Mouse (Mus musculus) intestine, embryonic 14.5 days (tissue): ENCODE measurements around the gene Bank1. TPM values are rescaled to one million over a fixed set of nuclear protein-coding genes. Genes with fewer than 3 reads are reported as not detected.

Experiments used
- ATAC-seq: fragments of 200-750 bp; cut with Nextera tagmentation; replicated peaks from 2 replicates; pipeline ENCODE4 v1.8.0; 2017; ENCODE audit warnings: low read depth, moderate number of reproducible peaks, moderate TSS enrichment, moderate library complexity; ENCODE audit not compliant: low FRiP score, low TSS enrichment
- DNase-seq: peaks from one replicate; pipeline ENCODE4 v3.0.0-alpha.2; 2018; ENCODE audit warnings: low spot score
- H3K27ac ChIP-seq: fragments of 300-500 bp; sonication (generic); 2 replicates; pipeline ENCODE4 v1.5.1; 2014; ENCODE audit warnings: low read depth, mild to moderate bottlenecking, control low read depth
- H3K27me3 ChIP-seq: fragments of 300-500 bp; sonication (generic); replicated peaks from 2 replicates; pipeline ENCODE4 v1.6.1; 2014; ENCODE audit warnings: low read length, control low read depth; ENCODE audit not compliant: control insufficient read depth, insufficient read depth
- H3K36me3 ChIP-seq: fragments of 300-500 bp; sonication (generic); 2 replicates; pipeline ENCODE4 v1.6.1; 2014; ENCODE audit warnings: low read length, control low read depth; ENCODE audit not compliant: control insufficient read depth, insufficient read depth
- H3K4me1 ChIP-seq: fragments of 300-500 bp; sonication (generic); replicated peaks from 2 replicates; pipeline ENCODE4 v1.6.1; 2014; ENCODE audit warnings: low read length, control low read depth, mixed read lengths; ENCODE audit not compliant: control insufficient read depth, insufficient read depth
- H3K4me2 ChIP-seq: fragments of 300-500 bp; sonication (generic); 2 replicates; pipeline ENCODE4 v1.6.1; 2014; ENCODE audit warnings: low read length
- H3K4me3 ChIP-seq: fragments of 300-500 bp; sonication (generic); 2 replicates; pipeline ENCODE4 v1.5.1; 2014; ENCODE audit warnings: low read depth, low read length, control low read depth, mixed read lengths
- H3K9ac ChIP-seq: fragments of 300-500 bp; sonication (generic); 2 replicates; pipeline ENCODE4 v1.6.1; 2014; ENCODE audit warnings: mild to moderate bottlenecking, low read length
- H3K9me3 ChIP-seq: fragments of 300-500 bp; sonication (generic); 2 replicates; pipeline ENCODE4 v1.6.1; 2016; ENCODE audit warnings: low read length, control low read depth; ENCODE audit not compliant: control insufficient read depth
- WGBS: fragments of 180-500 bp; shearing (Covaris S2); extraction: QIAGEN DNeasy Blood & Tissue Kit; methylation state at CpG from one replicate; pipeline ENCODE4 v1.1.7; 2014; 5-methylcytosine and 5-hydroxymethylcytosine counted together
- polyA plus RNA-seq: library from polyadenylated mRNA; unstranded; fragments of >200 nt; fragmentation: Nextera tagmentation; extraction: Ambion mirVana; gene quantifications from 2 replicates; pipeline ENCODE4 v1.2.1, GENCODE M21; 2014

The Bank1 gene
- 1.5 and 1.6 TPM in 2 replicates for polyA plus RNA-seq

GRCm38 (mm10) chr3:136325783-136326182, at the start of gene Bank1:
Gene Bank1, minus strand, starts transcription at chr3:136326066.
- Histone ChIP-seq H3K4me3 (no peak within 1 kb of the TSS), H3K4me1 (no peaks in the 10 kb centered on the region), H3K9me3 (no peaks in the 10 kb centered on the region), H3K27me3 (no peaks in the 10 kb centered on the region), H3K36me3 (no peaks in the 10 kb centered on the region), H3K9ac (no peak within 1 kb of the TSS), H3K27ac (no peak within 1 kb of the TSS), H3K4me2 (no peak within 1 kb of the TSS)
- WGBS, result 78% methylated on average over 5 of the region's 5 CpGs
- ATAC-seq (no peak), DNase-seq (no peak)

DNA sequence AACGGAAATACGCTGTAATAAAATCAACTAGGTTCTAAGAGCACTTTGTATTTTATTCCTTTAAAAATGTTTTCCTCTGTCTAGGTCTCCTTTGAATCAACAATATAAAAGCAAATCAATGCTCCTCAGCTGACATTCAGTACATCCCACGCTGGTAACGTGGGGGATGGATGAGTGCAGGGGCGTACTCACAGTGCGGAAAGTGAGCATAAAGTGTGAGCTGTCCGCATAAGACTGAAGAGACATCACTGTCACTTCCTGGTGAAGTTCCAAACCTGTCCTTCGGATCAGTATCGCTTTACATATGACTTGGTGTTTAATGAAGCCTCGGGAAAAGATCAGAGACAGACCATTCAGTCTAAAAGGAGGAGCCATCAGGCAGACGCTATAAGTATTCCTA, 44.0 kb upstream of the Bank1 start:
- H3K27me3 ChIP-seq, result no peaks in the 10 kb centered on the region
- no peak overlapping the region for H3K9ac ChIP-seq
- H3K4me1 ChIP-seq, result no peaks in the 10 kb centered on the region
- no peak overlapping the region for H3K4me3 ChIP-seq
- no peak for DNase-seq
- H3K36me3 ChIP-seq, result no peaks in the 10 kb centered on the region
- H3K4me2 ChIP-seq, result no peak overlapping the region
- no peaks in the 10 kb centered on the region for H3K9me3 ChIP-seq
- no peak for ATAC-seq
- WGBS, result 73% methylated on average over 11 of the region's 11 CpGs
- H3K27ac ChIP-seq, result no peak overlapping the region

GRCm38 (mm10) chr3:136369466-136369865, 43.6 kb upstream of the Bank1 start:
- ATAC-seq, result no peak
- Histone ChIP-seq H3K4me1 (no peaks in the 10 kb centered on the region), H3K36me3 (no peaks in the 10 kb centered on the region), H3K9ac (no peak overlapping the region), H3K9me3 (no peaks in the 10 kb centered on the region), H3K4me2 (no peak overlapping the region), H3K4me3 (no peak overlapping the region), H3K27ac (no peak overlapping the region), H3K27me3 (no peaks in the 10 kb centered on the region)
- DNase-seq, result no peak
- WGBS, result 86% methylated on average over 9 of the region's 9 CpGs

DNA sequence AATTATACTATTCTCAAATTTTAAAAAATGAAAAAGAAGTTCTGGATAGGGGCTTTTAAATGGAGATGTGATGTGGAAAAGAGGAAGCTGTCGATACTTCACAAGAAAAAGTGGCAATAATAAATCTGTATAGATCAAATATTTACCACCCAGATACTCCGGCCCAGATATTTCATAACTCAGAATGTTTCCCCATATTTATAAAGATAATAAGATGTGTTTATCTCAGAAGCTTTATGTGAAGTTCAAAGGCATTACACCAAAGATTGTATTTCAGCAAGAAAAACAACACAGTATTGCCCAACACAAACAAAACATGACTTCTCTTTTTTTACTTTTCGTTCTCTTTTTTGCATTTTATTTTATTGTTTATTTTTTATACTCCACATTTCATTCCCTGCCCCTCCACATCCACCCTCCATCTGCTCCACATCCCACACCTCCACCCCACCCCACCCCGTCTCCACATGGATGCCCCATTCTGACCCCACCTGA, 42.7 kb upstream of the Bank1 start:
- WGBS, result 78% methylated on average over 4 of the region's 4 CpGs
- no peak for ATAC-seq
- no peak for DNase-seq

GRCm38 (mm10) chr3:136349690-136350089, 23.8 kb upstream of the Bank1 start:
- 75% methylated on average over 7 of the region's 7 CpGs for WGBS
- Histone ChIP-seq H3K27ac (no peak overlapping the region), H3K4me1 (no peaks in the 10 kb centered on the region), H3K36me3 (no peaks in the 10 kb centered on the region), H3K27me3 (no peaks in the 10 kb centered on the region), H3K4me3 (no peak overlapping the region), H3K4me2 (no peak overlapping the region), H3K9ac (no peak overlapping the region), H3K9me3 (no peaks in the 10 kb centered on the region)
- no peak for ATAC-seq
- DNase-seq, result no peak

More for the DNA sequence above, 42.7 kb upstream of the Bank1 start:
- Histone ChIP-seq H3K4me2 (no peak overlapping the region), H3K27me3 (no peaks in the 10 kb centered on the region), H3K4me1 (no peaks in the 10 kb centered on the region), H3K4me3 (no peak overlapping the region), H3K36me3 (no peaks in the 10 kb centered on the region), H3K27ac (no peak overlapping the region), H3K9ac (no peak overlapping the region), H3K9me3 (no peaks in the 10 kb centered on the region)

- 73% methylated on average over 1 of the region's 1 CpGs for WGBS
- Histone ChIP-seq H3K9ac (no peak overlapping the region), H3K4me2 (no peak overlapping the region), H3K36me3 (no peaks in the 10 kb centered on the region), H3K4me3 (no peak overlapping the region), H3K9me3 (no peaks in the 10 kb centered on the region), H3K4me1 (no peaks in the 10 kb centered on the region), H3K27me3 (no peaks in the 10 kb centered on the region), H3K27ac (no peak overlapping the region)
- DNase-seq, result no peak
- no peak for ATAC-seq
Measured at GRCm38 (mm10) chr3:136348611-136349010, 22.7 kb upstream of the Bank1 start.

- DNase-seq (no peak), ATAC-seq (no peak)
- WGBS, result 89% methylated on average over 1 of the region's 1 CpGs
Measured at GRCm38 (mm10) chr3:136347277-136347676, 21.4 kb upstream of the Bank1 start.

GRCm38 (mm10) chr3:136341911-136342310, 16.0 kb upstream of the Bank1 start:
- H3K4me1 ChIP-seq, result no peaks in the 10 kb centered on the region
- H3K4me3 ChIP-seq, result no peak overlapping the region
- no peak for DNase-seq
- H3K27me3 ChIP-seq, result no peaks in the 10 kb centered on the region
- H3K36me3 ChIP-seq, result no peaks in the 10 kb centered on the region
- H3K27ac ChIP-seq, result no peak overlapping the region
- ATAC-seq, result no peak
- WGBS, result 95% methylated on average over 2 of the region's 2 CpGs
- no peak overlapping the region for H3K9ac ChIP-seq
- H3K9me3 ChIP-seq, result no peaks in the 10 kb centered on the region
- no peak overlapping the region for H3K4me2 ChIP-seq

More at GRCm38 (mm10) chr3:136347277-136347676, 21.4 kb upstream of the Bank1 start:
- H3K9me3 ChIP-seq, result no peaks in the 10 kb centered on the region
- no peak overlapping the region for H3K4me2 ChIP-seq
- no peak overlapping the region for H3K9ac ChIP-seq
- no peak overlapping the region for H3K27ac ChIP-seq
- no peaks in the 10 kb centered on the region for H3K36me3 ChIP-seq
- no peaks in the 10 kb centered on the region for H3K4me1 ChIP-seq
- H3K4me3 ChIP-seq, result no peak overlapping the region
- no peaks in the 10 kb centered on the region for H3K27me3 ChIP-seq

- H3K36me3 ChIP-seq, result no peaks in the 10 kb centered on the region
- no peaks in the 10 kb centered on the region for H3K9me3 ChIP-seq
- no peak overlapping the region for H3K4me3 ChIP-seq
- no peak for ATAC-seq
- no peaks in the 10 kb centered on the region for H3K27me3 ChIP-seq
- H3K9ac ChIP-seq, result no peak overlapping the region
- no peaks in the 10 kb centered on the region for H3K4me1 ChIP-seq
- no peak overlapping the region for H3K4me2 ChIP-seq
- WGBS, result 82% methylated on average over 2 of the region's 2 CpGs
- DNase-seq, result no peak
- no peak overlapping the region for H3K27ac ChIP-seq
Measured at GRCm38 (mm10) chr3:136339896-136340295, 14.0 kb upstream of the Bank1 start.
